Mouse (Mus musculus): Measurements from ENCODE around the gene Foxn1.

- no peak for TF ChIP-seq CTCF (IDR thresholded peaks at IDR 0.05; ENCODE audit: low read depth, low read length)
- TF ChIP-seq POLR2A (IDR thresholded peaks at IDR 0.05; ENCODE audit: extremely low read depth, insufficient read depth, low read length), result no peak
Observed at GRCm38 (mm10) chr11:78346326-78347069, 39.9 kb downstream of the Foxn1 start.

Data from liver, adult 2 months (tissue).